Mouse (Mus musculus): ENCODE measurements around the gene Fgf16. TPM values are rescaled to one million over a fixed set of nuclear protein-coding genes. Genes with fewer than 3 reads are reported as not detected.

Gene Fgf16
- polyA plus RNA-seq, 1 experiment from 2014 or later = 1.4 TPM

DNA sequence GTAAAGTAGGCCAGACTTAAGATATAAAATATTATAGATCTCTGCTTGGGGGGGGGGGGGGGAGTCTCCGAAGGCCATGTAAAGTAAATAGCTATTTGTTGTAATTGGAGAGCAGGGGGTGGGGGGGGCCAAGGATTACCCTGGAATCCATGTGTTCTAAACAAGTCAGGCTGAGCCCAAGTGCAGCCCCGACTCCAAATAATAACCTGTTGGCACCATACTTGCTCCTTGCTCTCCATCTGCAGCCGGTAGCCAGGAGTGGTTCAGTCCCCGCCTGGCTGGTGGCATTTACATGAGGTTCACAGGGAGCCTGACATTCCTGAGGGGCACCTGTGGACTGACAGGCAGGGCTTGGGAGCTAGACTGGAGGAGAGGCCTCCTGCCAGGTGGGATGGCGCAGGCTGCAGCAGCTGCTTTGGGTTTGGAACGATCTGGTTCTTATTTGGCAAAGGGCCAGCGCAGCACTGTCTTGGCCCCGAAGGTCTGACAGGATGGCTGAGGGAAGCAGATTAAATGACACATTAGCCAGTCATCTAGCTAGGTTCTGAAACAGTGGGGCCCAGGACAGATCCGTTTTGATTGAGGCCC is 3.2 kb downstream of the Fgf16 start:
- WGBS = 28% methylated on average over 9 of the region's 9 CpGs
- H3K27me3 ChIP-seq = peaks cover 39% of the 10 kb centered on the region
- peak; percentile 41; the same call in 1 of the 2 replicates for ATAC-seq (ENCODE audit: insufficient number of reproducible peaks, low FRiP score, low TSS enrichment, low read depth)

DNA sequence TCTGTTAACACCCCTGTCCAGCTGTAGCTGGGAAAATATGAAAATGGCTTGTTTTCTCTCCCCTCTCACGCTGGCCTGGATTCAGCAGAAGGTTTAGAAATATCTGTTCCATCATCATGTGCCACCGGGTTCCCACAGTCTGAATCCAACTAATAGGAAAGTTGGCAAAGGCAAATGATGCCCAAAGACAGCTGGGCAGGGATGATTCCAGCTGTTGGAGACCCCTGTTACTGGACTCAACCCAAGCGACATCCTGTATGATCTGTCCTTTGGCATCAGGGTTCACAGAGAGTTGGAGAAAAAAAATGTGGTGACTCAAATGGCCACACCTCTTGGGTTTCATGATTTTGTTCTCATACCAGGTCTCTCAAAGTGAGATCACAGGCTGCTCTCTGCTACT is 3.9 kb downstream of the Fgf16 start:
- Histone ChIP-seq H3K27me3 (peaks cover 33% of the 10 kb centered on the region), H3K4me3 (replicated peaks) (no peak overlapping the region), H3K27ac (replicated peaks) (no peak overlapping the region), H3K9ac (no peak overlapping the region), H3K9me3 (replicated peaks) (no peaks in the 10 kb centered on the region), H3K4me1 (peaks cover 11% of the 10 kb centered on the region), H3K4me2 (replicated peaks) (no peak overlapping the region), H3K36me3 (no peaks in the 10 kb centered on the region)
- ATAC-seq (ENCODE audit: insufficient number of reproducible peaks, low FRiP score, low TSS enrichment, low read depth) = no peak
- 47% methylated on average over 3 of the region's 3 CpGs for WGBS

More for the DNA sequence above, 3.2 kb downstream of the Fgf16 start:
- no peak overlapping the region for H3K4me3 ChIP-seq (replicated peaks)
- no peak overlapping the region for H3K27ac ChIP-seq (replicated peaks)
- H3K4me1 ChIP-seq = peaks cover 11% of the 10 kb centered on the region
- no peaks in the 10 kb centered on the region for H3K36me3 ChIP-seq
- H3K9me3 ChIP-seq (replicated peaks) = no peaks in the 10 kb centered on the region
- H3K4me2 ChIP-seq (replicated peaks) = no peak overlapping the region
- H3K9ac ChIP-seq = no peak overlapping the region

DNA sequence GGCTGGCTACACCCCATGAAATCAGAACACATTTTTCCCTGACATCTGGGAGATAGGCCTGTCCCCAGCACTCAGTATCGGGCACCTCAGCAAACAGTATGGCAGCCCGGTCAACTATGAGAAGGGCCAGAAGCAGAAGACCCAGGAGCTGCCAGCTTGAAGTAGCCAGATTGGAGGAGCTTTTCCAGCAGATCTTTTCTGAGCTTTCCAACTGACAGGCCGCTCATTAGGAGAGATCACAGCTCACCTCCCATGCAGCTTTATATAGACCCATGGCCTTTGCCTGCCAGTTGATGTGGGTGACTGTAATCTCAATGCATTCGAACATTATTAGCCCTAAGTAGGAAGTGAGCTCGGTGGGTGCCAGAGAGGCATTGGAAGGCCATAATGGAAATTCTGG is 9.2 kb downstream of the Fgf16 start:
- ATAC-seq (ENCODE audit: insufficient number of reproducible peaks, low FRiP score, low TSS enrichment, low read depth) = no peak
- no peak overlapping the region for H3K4me3 ChIP-seq (replicated peaks)
- 86% methylated on average over 5 of the region's 5 CpGs for WGBS

DNA sequence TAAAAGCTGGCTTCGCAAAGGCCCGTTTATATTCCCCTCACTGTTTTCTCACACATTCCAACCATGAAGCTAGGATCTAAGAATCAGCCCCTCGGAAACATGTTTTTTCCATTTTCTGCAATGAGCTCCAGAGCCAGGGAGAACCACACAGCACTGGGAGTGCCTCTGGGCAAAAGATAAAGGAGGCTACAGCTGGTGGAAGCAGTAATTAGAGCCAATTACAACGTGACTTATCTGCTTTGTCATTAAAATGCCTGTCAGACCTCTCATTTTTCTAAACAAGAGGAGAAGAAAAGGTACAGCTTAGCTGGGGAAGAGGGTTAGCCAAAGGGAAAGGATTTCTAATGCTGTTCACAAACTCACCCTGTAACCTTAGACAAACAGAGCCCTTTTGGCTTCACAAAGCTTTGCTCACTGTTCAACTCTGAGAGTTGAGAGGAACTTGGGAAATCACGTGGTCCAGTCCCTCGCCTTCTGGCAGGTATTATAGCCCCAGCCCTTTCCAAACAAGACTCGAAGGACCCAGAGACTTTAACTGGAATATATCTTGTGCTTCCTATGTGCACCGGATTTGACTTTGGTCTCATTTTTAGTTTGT is 30.8 kb downstream of the Fgf16 start:
- H3K27ac ChIP-seq (replicated peaks) = no peak overlapping the region
- H3K4me3 ChIP-seq (replicated peaks) = no peak overlapping the region
- H3K36me3 ChIP-seq = no peaks in the 10 kb centered on the region
- H3K27me3 ChIP-seq = no peaks in the 10 kb centered on the region
- WGBS = 33% methylated on average over 8 of the region's 8 CpGs
- ATAC-seq (ENCODE audit: insufficient number of reproducible peaks, low FRiP score, low TSS enrichment, low read depth) = no peak
- no peaks in the 10 kb centered on the region for H3K9me3 ChIP-seq (replicated peaks)
- no peak overlapping the region for H3K9ac ChIP-seq
- H3K4me1 ChIP-seq = no peaks in the 10 kb centered on the region
- H3K4me2 ChIP-seq (replicated peaks) = no peak overlapping the region

More for the DNA sequence above, 9.2 kb downstream of the Fgf16 start:
- no peak overlapping the region for H3K9ac ChIP-seq
- no peaks in the 10 kb centered on the region for H3K36me3 ChIP-seq
- H3K27me3 ChIP-seq = peaks cover 5% of the 10 kb centered on the region; the same call in 1 of the 2 replicates
- no peak overlapping the region for H3K4me2 ChIP-seq (replicated peaks)
- no peaks in the 10 kb centered on the region for H3K9me3 ChIP-seq (replicated peaks)
- H3K27ac ChIP-seq (replicated peaks) = no peak overlapping the region
- no peaks in the 10 kb centered on the region for H3K4me1 ChIP-seq

DNA sequence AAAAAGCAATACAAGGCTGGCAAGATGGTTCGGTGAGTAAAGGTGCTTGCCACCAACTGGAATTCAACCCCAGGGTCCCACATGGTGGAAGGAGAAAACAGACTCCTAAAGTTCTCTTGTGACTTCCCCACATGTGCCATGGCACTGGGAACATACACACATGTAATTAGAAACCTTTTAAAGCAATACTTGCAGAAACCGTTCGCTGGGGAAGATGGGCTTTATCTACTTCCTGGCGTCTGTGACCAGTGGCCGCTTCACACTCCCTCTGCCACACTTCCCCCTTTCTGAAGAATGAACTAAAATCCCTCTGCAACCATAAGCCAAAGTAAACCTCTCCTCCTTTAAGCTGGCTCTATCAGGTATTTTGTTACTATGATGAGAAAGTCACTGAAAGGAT is 60.4 kb downstream of the Fgf16 start:
- Histone ChIP-seq H3K9ac (no peak overlapping the region), H3K36me3 (0 out of 2 replicates have a peak, but pooled peaks cover 5% of the 10 kb centered on the region), H3K27ac (replicated peaks) (no peak overlapping the region), H3K4me1 (no peaks in the 10 kb centered on the region), H3K4me3 (replicated peaks) (no peak overlapping the region), H3K27me3 (no peaks in the 10 kb centered on the region), H3K9me3 (replicated peaks) (no peaks in the 10 kb centered on the region), H3K4me2 (replicated peaks) (no peak overlapping the region)
- no peak for ATAC-seq (ENCODE audit: insufficient number of reproducible peaks, low FRiP score, low TSS enrichment, low read depth)
- 79% methylated on average over 5 of the region's 5 CpGs for WGBS

Other genes starting within 250 kb of the Fgf16 start
- gene Atrx, start 165.1 kb downstream of the Fgf16 start, polyA plus RNA-seq (2015; fragmentation: Nextera tagmentation; extraction: Ambion mirVana) = 174 and 175 TPM in 2 replicates
- 56.8 and 57.0 TPM in 2 replicates for gene Magt1, start 247.6 kb downstream of the Fgf16 start, polyA plus RNA-seq (2015; fragmentation: Nextera tagmentation; extraction: Ambion mirVana)